Mouse (Mus musculus) thymus, postnatal 14 days (tissue): ENCODE results near the gene Frmd3.
"Not testable (repeated sequence)": the region's sequence is repeated elsewhere in the genome, so short reads cannot be mapped to it uniquely, and the experiment has no call there.

Experiments
- DNase-seq: peaks from one replicate; pipeline ENCODE4 v3.0.0; 2021

The Frmd3 gene

DNA sequence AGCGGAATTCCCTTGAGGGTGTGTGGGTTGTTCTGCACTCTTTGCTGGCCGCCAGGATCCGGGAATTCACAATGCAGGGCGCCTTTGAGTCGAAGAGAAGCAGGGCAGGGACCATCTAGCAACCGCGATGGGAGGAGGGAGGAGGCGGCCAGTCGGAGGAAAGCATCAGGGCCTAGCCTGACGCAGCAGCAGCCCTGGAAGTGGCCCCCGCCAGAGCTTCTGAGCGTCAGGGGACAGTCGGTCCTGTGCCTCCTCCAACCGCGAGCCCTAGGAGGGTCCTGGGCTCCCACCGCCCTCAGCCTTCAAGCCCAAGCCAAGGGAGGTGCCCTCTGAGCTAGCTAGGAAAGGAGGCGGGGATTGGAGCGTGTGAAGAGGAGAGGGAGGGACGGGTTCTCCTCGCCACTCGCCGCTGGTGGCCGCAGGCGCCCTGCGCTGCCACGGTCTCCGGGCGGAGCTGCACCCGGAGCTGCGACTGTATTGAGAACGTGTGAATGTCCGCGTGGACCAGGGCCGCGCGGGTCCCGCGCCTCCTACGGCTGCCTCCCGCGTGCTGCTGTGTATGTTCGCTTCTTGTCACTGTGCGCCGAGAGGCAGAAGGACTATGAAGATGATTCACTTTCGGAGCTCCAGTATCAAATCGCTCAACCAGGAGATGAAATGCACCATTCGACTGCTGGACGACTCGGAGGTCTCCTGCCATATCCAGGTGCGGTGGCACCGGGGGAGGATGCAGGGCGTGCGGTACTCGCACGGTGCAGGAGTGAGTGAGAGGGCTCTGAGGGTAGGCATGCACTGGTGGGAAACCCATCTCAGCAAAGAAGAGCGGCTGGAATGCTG lies at the start of gene Frmd3:
Frmd3 (plus strand) TSS at position 232 of the 837 bp plus-strand sequence.
- no peak for DNase-seq

DNA sequence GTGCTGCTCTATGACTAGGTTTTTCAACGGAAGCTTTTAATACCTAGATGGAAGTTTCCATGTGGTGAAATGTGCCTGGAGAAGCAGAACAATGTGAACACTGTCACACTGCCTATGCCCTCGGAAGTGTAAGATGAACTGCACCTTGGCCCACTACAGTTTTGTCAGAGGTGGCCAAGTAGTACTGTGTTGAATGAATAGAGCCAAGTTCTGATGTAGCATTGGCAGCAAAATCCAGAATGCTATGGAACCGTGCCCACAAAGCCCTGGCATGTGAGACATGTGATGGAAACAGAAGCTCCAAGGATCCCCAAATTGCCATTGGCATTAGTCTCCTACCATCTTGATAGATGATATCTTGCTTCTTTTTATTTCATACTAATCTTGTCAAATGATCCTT lies 32.8 kb upstream of the Frmd3 start:
- no peak for DNase-seq

DNA sequence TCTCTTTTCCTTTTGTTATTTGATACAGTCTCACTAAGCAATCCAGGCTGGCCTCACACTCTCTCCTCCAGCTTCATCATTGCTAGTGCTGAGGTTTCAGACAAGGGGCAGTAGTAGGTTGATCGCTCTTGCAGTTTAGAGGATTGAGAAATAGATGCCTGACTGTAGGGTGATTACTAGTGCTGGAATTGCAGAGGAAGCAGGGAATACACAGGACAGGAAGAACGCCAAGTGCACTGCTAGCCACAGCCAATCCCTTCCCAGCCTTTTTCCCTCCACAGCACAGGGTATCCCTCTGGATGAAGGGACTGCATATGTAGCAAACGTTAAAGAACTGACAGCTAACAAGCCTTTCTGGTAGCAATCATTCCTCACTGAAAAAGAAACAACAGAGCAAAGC lies 965 bp upstream of the Frmd3 start:
- DNase-seq: no peak

DNA sequence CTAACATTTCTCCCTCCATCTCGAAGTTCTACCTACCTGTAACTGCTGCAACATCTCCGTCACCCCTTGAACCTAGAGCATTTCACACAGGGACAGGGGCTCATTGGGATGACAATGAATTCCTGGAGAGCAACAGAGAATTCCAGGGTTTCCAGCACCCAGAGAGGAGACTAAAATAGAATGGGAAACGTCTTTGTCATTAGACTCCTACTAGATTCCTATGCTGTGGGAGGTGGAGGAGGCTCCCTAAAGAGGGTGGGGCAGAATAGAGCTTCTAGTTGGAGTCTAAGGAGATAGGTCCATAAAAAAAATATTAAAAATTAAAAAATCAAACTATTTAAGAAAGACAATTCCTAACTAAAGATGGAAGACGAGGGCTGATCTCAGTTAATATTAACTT lies 542 bp upstream of the Frmd3 start:
- DNase-seq: no peak

DNA sequence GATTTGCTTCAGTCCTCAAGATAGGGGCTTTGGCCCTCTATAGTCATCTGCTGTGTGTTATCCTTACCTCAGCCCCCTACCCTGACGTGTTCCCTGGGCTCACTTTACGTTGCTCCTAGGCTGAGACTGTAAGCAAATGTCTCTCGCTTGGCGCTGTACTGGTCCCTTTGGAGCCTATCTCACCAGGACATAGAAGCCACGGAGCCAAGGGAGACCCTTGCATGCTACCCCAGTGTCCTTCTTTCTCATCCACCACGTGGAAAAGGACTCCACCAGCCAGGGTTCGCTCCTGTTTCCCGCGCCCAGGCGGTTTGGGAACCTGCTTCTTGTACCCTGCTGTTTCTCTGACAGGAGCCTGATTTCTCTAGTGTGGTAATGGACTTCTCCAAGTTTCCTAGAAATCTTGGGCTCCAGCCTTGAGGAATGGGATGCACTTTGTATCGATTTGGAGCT lies 832 bp downstream of the Frmd3 start:
- no peak for DNase-seq

DNA sequence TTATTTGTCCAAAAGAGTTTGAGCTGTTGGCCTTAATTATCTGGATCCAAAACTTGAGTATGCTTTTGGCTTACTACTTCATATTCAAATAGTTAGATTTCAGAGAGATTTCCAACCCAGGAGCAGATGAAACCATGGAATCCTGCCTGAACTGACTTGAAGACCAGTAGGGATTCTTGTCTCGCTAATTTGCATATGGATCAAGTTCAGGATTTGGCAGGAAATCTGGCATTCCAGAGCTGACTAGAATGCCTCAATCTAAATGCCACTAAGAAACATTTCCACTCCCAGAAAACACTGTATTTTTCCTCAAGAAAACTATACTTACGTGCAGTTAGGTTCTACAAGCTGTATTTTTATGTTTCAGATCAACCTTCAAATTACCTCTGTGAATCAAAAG lies 6.8 kb downstream of the Frmd3 start:
- no peak for DNase-seq

DNA sequence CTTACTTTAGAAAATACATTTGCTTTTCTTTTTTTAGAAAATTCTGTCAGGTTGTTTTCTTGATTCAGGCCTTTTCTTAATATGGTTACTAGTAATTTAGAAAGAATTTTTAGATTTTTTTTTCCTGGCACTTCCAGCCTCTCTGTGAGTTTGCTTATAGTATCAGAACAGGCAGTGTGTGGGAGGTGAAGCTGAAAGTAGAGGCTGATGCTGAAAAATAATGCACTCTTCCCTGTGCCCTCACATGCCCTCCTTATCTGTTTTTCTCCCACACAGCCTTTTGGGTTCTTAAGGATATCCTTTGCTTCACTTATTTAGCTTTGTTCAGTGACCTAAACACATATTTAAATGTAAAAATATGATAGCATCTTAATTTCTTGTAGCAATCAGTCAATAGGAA lies 30.0 kb downstream of the Frmd3 start:
- no peak for DNase-seq

DNA sequence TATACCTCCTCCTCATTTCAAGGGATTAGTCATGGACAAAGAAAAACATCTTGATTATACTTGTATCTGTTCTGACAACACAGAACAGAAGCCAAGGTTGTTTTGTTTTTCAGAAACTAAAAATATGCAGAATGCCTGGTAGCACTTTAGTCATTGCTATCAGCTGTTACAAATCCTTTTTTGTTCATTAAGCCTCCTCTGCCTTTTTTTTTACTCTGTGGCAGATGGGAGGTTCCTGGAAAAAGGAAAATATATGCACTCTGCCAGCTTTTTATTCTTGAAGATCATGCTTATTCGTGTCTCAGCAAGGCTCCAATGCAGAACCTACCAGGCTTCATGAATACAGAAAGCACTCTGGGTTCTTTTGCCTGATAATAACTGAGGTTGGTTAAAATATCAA lies 38.5 kb downstream of the Frmd3 start:
- DNase-seq: no peak

DNA sequence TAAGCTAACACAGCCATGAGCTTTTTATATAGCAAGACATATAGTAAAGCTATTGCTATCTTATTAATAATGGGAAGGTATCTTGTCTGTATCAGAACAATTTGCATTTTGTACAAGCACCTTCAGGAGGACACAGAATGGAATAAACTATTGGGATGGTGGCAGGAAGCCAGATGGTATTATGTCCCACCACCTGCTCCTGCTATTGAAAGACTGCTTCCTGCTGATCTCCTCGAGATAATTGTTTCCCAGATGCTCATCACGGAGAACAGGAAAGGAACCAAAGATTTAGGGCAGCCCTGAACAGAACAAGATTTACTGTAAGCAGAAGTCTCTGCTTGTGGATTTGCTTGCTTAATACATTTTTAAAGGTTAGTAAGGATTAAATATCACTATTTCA lies 63.5 kb downstream of the Frmd3 start:
- no peak for DNase-seq

DNA sequence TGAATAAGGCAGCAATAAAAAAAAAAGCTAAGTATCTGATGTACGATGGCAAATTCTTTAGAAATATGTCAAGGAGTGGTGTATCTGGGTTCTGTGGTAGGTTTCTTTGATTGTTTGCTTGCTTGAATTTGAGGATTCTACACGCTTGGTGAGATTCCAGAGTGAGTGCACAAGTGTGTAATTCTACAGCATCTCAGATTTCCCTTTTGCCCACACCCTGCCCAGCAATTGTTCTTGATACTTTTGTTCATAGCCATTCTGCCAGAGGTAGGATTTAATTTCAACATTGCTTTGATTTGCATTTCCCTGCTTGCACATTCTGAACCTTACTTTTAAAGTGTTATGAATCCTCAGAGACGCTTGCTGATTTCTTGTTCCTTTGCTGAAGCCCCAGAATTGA lies 97.6 kb downstream of the Frmd3 start:
- DNase-seq: no peak

DNA sequence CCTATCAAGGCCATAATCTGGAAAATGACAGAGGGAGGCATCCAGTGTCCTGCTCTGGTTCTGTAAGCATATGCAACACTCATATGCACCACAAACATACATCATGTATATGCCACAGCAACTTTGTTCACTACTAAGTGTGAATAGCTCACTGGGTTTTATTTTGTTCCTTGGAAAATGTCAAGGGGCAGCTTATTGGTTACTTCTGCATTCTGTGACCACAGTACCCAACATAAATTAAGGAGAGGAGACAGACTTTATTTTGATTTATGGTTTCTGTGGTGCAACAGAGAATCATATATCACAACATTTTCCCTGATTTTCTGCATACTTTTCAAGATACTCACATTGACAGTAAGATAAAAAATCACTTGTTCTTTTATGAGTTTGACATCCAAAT lies 178.3 kb downstream of the Frmd3 start:
- no peak for DNase-seq

DNA sequence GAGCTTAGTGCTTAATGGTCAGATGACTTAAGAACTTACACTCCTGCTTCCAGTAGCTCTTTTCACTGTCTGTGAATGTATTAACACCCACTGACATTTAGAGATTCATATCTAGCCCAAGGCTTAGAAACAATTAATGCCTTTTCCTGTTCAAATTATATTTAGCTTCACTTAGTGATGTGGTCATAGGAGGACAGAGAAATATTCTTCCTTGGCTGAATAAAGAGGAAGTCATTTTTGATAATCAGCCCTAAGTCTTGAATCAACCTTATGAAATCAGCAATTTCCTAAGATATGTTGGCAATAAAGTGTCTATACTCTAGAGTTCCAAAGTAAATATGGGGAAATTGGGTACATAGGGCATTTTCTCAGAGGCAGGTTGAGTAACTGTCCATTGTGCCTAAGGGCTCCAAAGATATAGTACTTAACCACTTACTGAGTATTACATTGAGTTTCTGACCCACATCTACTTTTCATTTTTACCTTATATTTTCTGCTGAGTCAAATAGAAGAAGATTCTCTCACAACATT lies 188.1 kb downstream of the Frmd3 start:
- no peak for DNase-seq

DNA sequence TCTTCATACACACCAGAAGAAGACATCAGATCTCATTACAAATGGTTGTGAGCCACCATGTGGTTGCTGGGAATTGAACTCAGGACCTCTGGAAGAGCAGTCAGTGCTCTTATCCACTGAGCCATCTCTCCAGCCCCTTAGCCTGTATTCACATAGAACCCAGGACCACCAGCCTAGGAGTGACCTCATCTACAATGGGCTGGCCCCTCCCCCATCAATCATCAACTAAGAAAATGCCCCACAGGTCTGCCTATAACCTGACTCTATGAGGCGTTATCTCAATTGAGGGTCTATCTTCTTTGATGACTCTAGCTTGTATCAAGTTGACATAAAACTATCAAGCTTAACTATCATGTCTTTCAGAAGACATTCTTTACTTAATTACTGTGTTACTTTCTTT lies 208.5 kb downstream of the Frmd3 start:
- not testable (repeated sequence) for DNase-seq

DNA sequence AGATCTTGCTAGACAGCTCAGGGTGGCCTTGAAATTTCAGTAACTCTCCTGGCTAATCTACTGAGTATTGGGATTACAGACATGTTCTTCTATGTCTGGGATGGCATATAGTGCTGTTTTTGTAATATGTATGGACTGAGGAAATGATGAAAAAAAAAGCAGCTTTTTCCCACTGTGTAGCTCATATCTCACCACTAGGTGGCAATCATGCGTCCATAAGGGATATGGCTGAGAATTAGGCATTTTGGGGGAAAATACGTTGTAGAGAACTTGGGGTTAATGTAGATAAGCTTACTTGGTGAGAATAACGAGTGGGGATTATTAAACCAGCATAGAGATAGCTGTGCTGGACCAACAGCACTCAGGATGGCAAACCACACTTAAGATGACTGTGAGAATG lies 209.1 kb downstream of the Frmd3 start:
- peak; percentile 13 for DNase-seq

DNA sequence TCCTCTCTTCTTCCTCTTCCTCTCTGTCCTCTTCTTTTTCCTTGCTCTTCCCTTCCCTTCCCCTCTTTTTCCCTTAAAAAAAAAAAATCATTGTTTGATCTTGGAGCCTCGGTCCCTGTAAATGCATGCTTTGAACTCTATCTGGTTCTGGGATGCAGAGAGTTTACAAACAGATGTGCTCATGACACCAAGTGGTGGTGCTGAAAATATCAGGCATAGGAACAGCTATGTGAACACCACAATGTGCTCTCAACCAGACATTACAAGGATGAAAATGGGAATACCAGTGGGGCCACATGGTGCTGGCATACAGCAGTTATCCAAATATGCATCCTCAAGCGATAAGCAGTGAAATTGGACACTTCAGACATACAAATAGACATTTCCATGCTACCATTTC lies 211.0 kb downstream of the Frmd3 start:
- DNase-seq: no peak

DNA sequence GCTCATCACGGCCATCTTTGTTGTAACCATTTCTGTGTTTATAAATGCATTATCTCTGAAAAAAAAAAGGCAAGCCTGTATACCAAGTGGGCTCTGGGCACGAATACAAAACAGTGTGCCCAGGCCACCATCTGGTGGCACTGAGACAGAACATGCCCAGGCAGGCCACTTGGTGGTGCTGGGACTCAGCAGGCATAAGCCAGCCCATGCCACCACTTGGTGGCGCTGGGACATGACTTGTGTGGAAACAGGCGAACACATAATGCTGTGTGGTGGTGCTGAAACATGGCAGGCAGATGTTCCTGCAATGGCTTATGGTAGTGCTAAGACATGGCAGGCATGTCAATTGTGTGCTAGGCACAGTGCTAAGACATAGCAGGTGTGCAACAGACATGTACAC lies 217.8 kb downstream of the Frmd3 start:
- DNase-seq: peak; percentile 48

DNA sequence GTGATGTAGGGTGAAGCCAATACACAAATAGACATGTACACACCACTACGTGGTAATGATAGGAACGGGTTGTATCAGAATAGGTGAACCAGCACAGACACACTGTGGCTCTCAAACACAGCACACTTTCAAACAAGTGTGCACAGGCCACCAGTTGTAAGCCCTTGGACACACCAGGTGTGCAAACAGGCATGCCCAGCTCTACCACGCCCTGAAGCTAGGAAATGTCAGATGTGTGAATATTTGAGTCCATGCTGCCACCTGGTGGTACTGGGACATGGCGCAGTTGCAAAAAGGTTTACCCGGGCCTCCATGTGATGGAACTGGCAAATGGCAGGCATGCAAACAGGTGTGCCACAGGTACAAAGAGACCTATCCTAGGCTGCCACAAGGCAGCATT lies 218.2 kb downstream of the Frmd3 start:
- DNase-seq: peak; percentile 61

DNA sequence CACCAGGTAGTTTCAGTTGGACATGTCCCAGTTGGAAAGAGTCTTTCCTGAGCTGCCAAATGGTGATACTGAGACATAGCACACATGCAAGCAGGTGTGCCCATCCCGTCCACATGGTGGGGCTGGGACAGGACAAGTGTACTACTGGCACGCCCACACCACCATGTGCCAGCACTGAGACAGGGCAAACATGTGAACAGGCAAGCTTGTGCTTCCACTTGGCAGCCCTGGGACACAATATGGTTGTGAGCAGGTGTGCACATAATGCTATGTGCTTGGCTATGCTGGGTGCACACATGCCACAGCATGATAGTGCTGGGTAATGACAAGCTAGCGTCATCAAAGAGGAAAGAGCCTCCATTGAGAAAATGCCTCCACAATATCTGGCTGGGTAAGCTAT lies 220.3 kb downstream of the Frmd3 start:
- DNase-seq: no peak

DNA sequence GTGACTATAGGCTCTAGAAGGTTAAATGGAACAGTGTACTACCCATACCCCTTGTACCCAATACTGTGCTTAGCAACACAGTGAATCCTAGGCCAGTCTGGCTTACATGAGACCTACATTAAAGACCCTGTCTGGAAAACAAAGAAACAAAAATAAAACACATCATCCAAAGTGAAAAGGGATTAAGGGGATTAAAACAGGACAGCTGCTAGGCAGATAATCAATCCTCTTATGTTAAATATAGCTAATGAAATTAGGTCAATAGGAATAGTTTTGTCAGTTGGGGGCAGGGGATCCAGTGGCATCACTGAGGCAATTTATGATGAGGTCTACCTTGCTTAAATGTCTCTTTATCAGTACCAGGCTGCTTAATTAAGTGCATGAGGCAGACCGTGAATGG lies 228.9 kb downstream of the Frmd3 start, which contains the start of gene Kdm4c:
Kdm4c (plus strand) TSS at position 322 of the 400 bp plus-strand sequence.
- DNase-seq: no peak
